Mouse (Mus musculus) heart, embryonic 13.5 days (tissue): ENCODE measurements around the gene Acox3. TPM values are rescaled to one million over a fixed set of nuclear protein-coding genes. Genes with fewer than 3 reads are reported as not detected.

Experiments
- ATAC-seq: fragments of 200-750 bp; cut with Nextera tagmentation; 2 replicates; pipeline ENCODE4 v1.8.0; 2017; ENCODE audit warnings: moderate TSS enrichment; ENCODE audit not compliant: insufficient number of reproducible peaks, low FRiP score, low TSS enrichment; ENCODE audit errors: extremely low read depth
- H3K27ac ChIP-seq: fragments of 300-500 bp; sonication (generic); replicated peaks from 2 replicates; pipeline ENCODE4 v1.5.1; 2015; ENCODE audit warnings: moderate library complexity, mild to moderate bottlenecking, inconsistent platforms
- H3K27me3 ChIP-seq: fragments of 300-500 bp; sonication (generic); replicated peaks from 2 replicates; pipeline ENCODE4 v1.6.1; 2015; ENCODE audit warnings: mild to moderate bottlenecking, inconsistent platforms
- H3K36me3 ChIP-seq: fragments of 300-500 bp; sonication (generic); 2 replicates; pipeline ENCODE4 v1.6.1; 2015; ENCODE audit warnings: mild to moderate bottlenecking, inconsistent platforms
- H3K4me1 ChIP-seq: fragments of 300-500 bp; sonication (generic); 2 replicates; pipeline ENCODE4 v1.6.1; 2015; ENCODE audit warnings: inconsistent platforms
- H3K4me2 ChIP-seq: fragments of 300-500 bp; sonication (generic); 2 replicates; pipeline ENCODE4 v1.6.1; 2015; ENCODE audit warnings: inconsistent platforms, mild to moderate bottlenecking, moderate library complexity
- H3K4me3 ChIP-seq: fragments of 300-500 bp; sonication (generic); 2 replicates; pipeline ENCODE4 v1.5.1; 2015; ENCODE audit warnings: moderate library complexity, mild to moderate bottlenecking, inconsistent platforms
- H3K9ac ChIP-seq: fragments of 300-500 bp; sonication (generic); 2 replicates; pipeline ENCODE4 v1.6.1; 2015; ENCODE audit warnings: inconsistent platforms, mild to moderate bottlenecking, moderate library complexity
- H3K9me3 ChIP-seq: fragments of 300-500 bp; sonication (generic); 2 replicates; pipeline ENCODE4 v1.6.1; 2016; ENCODE audit warnings: inconsistent platforms
- WGBS: fragments of 180-500 bp; shearing (Covaris S2); methylation state at CpG from one replicate; pipeline ENCODE4 v1.1.7; 2015; ENCODE audit warnings: mixed read lengths; 5-methylcytosine and 5-hydroxymethylcytosine counted together
- polyA plus RNA-seq: library from polyadenylated mRNA; unstranded; fragments of >200 nt; fragmentation: Nextera tagmentation; extraction: Ambion mirVana; gene quantifications from 2 replicates; pipeline ENCODE4 v1.2.1, GENCODE M21; 2015

Gene Acox3
- polyA plus RNA-seq, 1 experiment from 2014 or later: 8.6 TPM

GRCm38 (mm10) chr5:35611900-35612299, 29.1 kb downstream of the Acox3 start:
- peaks cover 34% of the 10 kb centered on the region for H3K27me3 ChIP-seq
- no peaks in the 10 kb centered on the region for H3K9me3 ChIP-seq
- no peak overlapping the region for H3K27ac ChIP-seq
- no peak overlapping the region for H3K4me3 ChIP-seq
- WGBS: 83% methylated on average over 11 of the region's 11 CpGs
- no peak overlapping the region for H3K4me2 ChIP-seq
- peaks cover 49% of the 10 kb centered on the region for H3K4me1 ChIP-seq
- peaks cover 8% of the 10 kb centered on the region; the same call in 1 of the 2 replicates for H3K36me3 ChIP-seq
- ATAC-seq: no peak
- no peak overlapping the region for H3K9ac ChIP-seq

DNA sequence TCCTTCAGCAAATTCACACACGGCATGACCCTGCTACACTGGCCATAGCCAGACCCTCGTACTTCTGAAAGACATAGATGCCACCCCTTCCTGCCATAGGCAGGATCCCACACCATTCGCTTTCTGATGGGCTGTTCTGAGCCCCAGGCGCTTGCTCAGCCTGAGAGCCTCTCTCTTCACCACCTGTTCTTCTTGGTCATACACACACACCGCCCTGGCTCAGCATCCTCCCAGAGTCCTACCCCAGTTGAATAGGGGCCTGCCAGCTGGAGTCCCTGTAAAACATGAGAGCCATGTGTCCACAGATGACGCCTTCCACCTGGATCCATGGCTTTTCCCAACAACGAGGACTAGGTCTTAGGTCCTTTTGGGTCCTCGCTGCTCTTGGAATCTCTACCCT, 29.9 kb downstream of the Acox3 start:
- Histone ChIP-seq H3K27me3 (peaks cover 34% of the 10 kb centered on the region), H3K27ac (no peak overlapping the region), H3K9ac (no peak overlapping the region), H3K36me3 (peaks cover 8% of the 10 kb centered on the region; the same call in 1 of the 2 replicates), H3K4me3 (no peak overlapping the region), H3K4me1 (peaks cover 48% of the 10 kb centered on the region), H3K4me2 (no peak overlapping the region), H3K9me3 (no peaks in the 10 kb centered on the region)
- no peak for ATAC-seq
- 88% methylated on average over 8 of the region's 8 CpGs for WGBS

DNA sequence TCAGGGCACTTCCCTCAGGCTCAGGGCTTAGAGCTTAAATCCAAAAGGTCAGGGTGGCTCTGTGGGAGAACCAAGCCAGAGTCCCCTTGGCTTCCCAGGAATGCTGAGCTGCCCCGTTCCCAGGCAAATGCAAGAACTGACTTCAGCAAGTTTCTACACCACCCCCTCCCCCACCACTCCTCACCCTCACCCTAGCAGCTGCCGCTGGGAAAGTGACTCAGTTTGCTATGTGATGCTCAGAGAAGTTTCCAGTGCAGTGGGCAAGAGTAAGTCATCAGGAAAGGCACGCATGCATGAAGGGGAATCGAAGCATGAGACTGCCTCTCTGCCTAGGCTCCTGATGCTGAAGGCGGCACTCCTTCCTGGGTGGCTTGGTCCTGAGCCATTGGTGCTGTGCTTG, 34.1 kb downstream of the Acox3 start:
- peaks cover 44% of the 10 kb centered on the region for H3K27me3 ChIP-seq
- H3K9ac ChIP-seq: no peak overlapping the region
- peak overlapping the region; percentile 8; the same call in 1 of the 2 replicates for H3K27ac ChIP-seq
- no peaks in the 10 kb centered on the region for H3K9me3 ChIP-seq
- no peak overlapping the region for H3K4me2 ChIP-seq
- 43% methylated on average over 5 of the region's 5 CpGs for WGBS
- H3K4me3 ChIP-seq: no peak overlapping the region
- ATAC-seq: no peak
- peaks cover 32% of the 10 kb centered on the region for H3K4me1 ChIP-seq
- peaks cover 3% of the 10 kb centered on the region; the same call in 1 of the 2 replicates for H3K36me3 ChIP-seq

- H3K9ac ChIP-seq: 0 out of 2 replicates have a peak overlapping the region, but pooled peaks have one; percentile 30
Observed at GRCm38 (mm10) chr5:35621114-35621513, 38.3 kb downstream of the Acox3 start.

GRCm38 (mm10) chr5:35623831-35624230, 41.0 kb downstream of the Acox3 start:
- Histone ChIP-seq H3K4me1 (peaks cover 33% of the 10 kb centered on the region), H3K27ac (no peak overlapping the region), H3K36me3 (no peaks in the 10 kb centered on the region), H3K4me3 (no peak overlapping the region), H3K4me2 (no peak overlapping the region), H3K27me3 (peaks cover 61% of the 10 kb centered on the region), H3K9me3 (no peaks in the 10 kb centered on the region), H3K9ac (no peak overlapping the region)
- ATAC-seq: no peak

More at GRCm38 (mm10) chr5:35621114-35621513, 38.3 kb downstream of the Acox3 start:
- Histone ChIP-seq H3K4me1 (peaks cover 41% of the 10 kb centered on the region), H3K27ac (no peak overlapping the region; the same call in 1 of the 2 replicates), H3K9me3 (no peaks in the 10 kb centered on the region), H3K4me3 (no peak overlapping the region), H3K36me3 (no peaks in the 10 kb centered on the region), H3K27me3 (peaks cover 58% of the 10 kb centered on the region), H3K4me2 (no peak overlapping the region)
- 7% methylated on average over 4 of the region's 4 CpGs for WGBS
- ATAC-seq: no peak

DNA sequence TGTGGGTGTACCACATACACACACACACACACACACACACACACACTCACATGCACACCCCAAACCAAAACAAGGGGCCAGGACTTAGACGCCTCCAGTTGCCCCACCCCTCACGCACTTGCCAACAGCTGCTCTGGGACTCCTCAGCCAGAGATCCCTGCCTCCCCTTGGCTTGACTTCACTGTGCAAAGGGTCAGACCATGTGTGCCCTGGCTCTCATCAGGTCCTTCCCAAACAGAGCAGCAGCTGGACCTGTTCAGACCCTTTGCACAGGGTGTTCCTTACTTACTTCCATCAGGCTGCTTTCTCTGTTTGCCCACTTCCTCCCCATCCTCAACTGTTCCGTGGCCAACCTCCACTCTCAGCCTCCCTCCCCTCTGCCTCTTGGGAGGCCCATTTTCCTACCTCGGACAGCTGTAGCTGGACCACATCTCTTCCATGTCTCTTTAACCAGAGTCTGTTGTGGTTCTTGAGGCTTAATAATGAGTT, 42.0 kb downstream of the Acox3 start:
- no peak overlapping the region for H3K4me2 ChIP-seq

GRCm38 (mm10) chr5:35626408-35626807, 43.6 kb downstream of the Acox3 start:
- Histone ChIP-seq H3K9ac (no peak overlapping the region), H3K4me2 (no peak overlapping the region), H3K27ac (no peak overlapping the region), H3K4me1 (peaks cover 21% of the 10 kb centered on the region), H3K27me3 (peaks cover 52% of the 10 kb centered on the region), H3K36me3 (no peaks in the 10 kb centered on the region), H3K4me3 (no peak overlapping the region), H3K9me3 (no peaks in the 10 kb centered on the region)
- ATAC-seq: no peak
- WGBS: 87% methylated on average over 2 of the region's 2 CpGs

More for the DNA sequence above, 42.0 kb downstream of the Acox3 start:
- no peak overlapping the region for H3K27ac ChIP-seq
- ATAC-seq: no peak
- no peaks in the 10 kb centered on the region for H3K9me3 ChIP-seq
- H3K4me1 ChIP-seq: peaks cover 34% of the 10 kb centered on the region
- H3K36me3 ChIP-seq: no peaks in the 10 kb centered on the region
- whole genome bisulfite sequencing: 48% methylated on average over 4 of the region's 4 CpGs
- H3K9ac ChIP-seq: no peak overlapping the region
- H3K4me3 ChIP-seq: no peak overlapping the region
- H3K27me3 ChIP-seq: peaks cover 52% of the 10 kb centered on the region

DNA sequence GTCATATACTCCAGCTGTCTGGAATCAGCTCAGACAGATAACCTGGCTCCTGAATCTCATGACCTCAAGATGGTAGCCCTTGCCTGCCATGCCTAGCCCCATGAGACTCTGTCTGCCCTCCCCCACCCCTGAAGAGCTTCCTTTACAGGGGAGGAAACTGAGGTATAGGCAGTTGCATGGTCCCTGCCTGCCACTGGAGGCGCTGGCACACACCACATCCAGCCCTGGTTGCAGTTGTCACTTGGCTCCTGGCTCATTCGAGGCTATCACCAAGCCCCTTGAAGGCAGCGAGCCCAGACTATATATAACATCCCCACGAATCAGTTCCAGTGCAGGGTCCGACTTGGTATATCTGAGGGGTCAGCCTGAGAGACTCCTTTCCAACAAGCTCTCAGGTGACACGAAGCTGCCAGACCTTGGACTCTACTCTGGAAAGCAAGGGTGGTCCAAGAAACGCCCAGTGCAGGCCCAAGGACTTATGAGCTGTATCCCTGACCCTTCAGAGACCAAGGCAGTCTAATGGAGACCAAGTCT, 44.5 kb downstream of the Acox3 start:
- ATAC-seq: no peak
- peaks cover 13% of the 10 kb centered on the region for H3K4me1 ChIP-seq
- no peak overlapping the region for H3K27ac ChIP-seq
- 44% methylated on average over 7 of the region's 7 CpGs for WGBS
- peaks cover 51% of the 10 kb centered on the region for H3K27me3 ChIP-seq
- H3K9ac ChIP-seq: no peak overlapping the region
- no peaks in the 10 kb centered on the region for H3K36me3 ChIP-seq
- H3K9me3 ChIP-seq: no peaks in the 10 kb centered on the region
- H3K4me2 ChIP-seq: no peak overlapping the region
- no peak overlapping the region for H3K4me3 ChIP-seq

- WGBS: 38% methylated on average over 1 of the region's 1 CpGs
- no peaks in the 10 kb centered on the region for H3K9me3 ChIP-seq
- H3K36me3 ChIP-seq: no peaks in the 10 kb centered on the region
- no peak for ATAC-seq
- peaks cover 13% of the 10 kb centered on the region for H3K4me1 ChIP-seq
- peaks cover 44% of the 10 kb centered on the region for H3K27me3 ChIP-seq
- no peak overlapping the region for H3K4me3 ChIP-seq
- H3K4me2 ChIP-seq: no peak overlapping the region
- H3K27ac ChIP-seq: no peak overlapping the region
- no peak overlapping the region for H3K9ac ChIP-seq
Observed at GRCm38 (mm10) chr5:35628685-35629084, 45.8 kb downstream of the Acox3 start.

- H3K27me3 ChIP-seq: peaks cover 40% of the 10 kb centered on the region
- peaks cover 13% of the 10 kb centered on the region for H3K4me1 ChIP-seq
- no peak overlapping the region for H3K27ac ChIP-seq
- no peak overlapping the region for H3K9ac ChIP-seq
- H3K4me2 ChIP-seq: no peak overlapping the region
- ATAC-seq: no peak
- H3K9me3 ChIP-seq: no peaks in the 10 kb centered on the region
- no peak overlapping the region for H3K4me3 ChIP-seq
- no peaks in the 10 kb centered on the region for H3K36me3 ChIP-seq
Observed at GRCm38 (mm10) chr5:35629333-35629732, 46.5 kb downstream of the Acox3 start.

DNA sequence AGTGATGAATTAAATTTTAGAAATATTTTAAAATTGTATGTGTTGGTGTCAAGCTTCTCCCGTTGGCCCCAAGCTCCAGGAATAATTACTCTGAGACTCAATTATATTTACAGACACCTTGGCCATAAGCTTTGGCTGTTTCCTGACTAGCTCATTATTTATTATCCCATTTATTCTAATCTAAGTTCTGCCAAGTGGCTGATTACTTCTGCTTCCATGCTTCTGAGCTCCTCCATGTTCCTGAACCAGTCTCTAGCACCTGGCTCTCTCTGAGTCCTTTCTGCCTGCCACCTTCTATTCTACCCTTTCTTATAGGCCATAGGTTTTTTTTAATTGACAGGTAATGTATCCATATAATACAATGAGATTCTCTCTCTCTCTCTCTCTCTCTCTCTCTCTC, 47.9 kb downstream of the Acox3 start:
- peaks cover 30% of the 10 kb centered on the region for H3K27me3 ChIP-seq
- H3K4me1 ChIP-seq: peaks cover 11% of the 10 kb centered on the region
- no peak overlapping the region for H3K9ac ChIP-seq
- H3K4me3 ChIP-seq: no peak overlapping the region
- H3K9me3 ChIP-seq: no peaks in the 10 kb centered on the region
- no peaks in the 10 kb centered on the region for H3K36me3 ChIP-seq
- no peak overlapping the region for H3K4me2 ChIP-seq
- ATAC-seq: no peak
- no peak overlapping the region for H3K27ac ChIP-seq
- WGBS: 80% methylated on average over 1 of the region's 1 CpGs

DNA sequence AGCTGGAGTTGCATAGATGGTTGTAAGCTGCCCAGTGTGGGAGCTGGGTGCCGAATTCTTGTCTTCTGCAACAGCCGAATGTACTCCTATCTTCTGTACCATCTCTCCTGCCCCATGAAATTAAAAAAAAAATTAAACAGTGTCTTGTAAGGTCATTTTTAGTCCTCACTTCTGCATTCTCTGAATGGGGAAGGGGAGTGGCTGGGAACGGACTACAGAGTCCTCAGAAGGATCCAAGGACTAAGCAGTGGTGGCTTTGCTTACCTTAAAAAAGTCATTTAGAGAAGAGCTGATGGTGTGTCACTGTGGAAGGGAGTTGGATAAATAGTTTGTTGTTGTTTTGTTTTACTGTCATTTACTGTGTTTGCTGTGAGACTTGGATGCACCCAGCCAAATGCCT, 48.4 kb downstream of the Acox3 start:
- no peak for ATAC-seq

More for the DNA sequence above, 48.4 kb downstream of the Acox3 start:
- Histone ChIP-seq H3K9ac (no peak overlapping the region), H3K4me2 (no peak overlapping the region), H3K27ac (no peak overlapping the region), H3K4me1 (peaks cover 15% of the 10 kb centered on the region), H3K9me3 (no peaks in the 10 kb centered on the region), H3K27me3 (peaks cover 29% of the 10 kb centered on the region), H3K4me3 (no peak overlapping the region), H3K36me3 (no peaks in the 10 kb centered on the region)
- WGBS: 80% methylated on average over 3 of the region's 3 CpGs
